Mouse (Mus musculus): Measurements from ENCODE around the gene Cst3. TPM values are rescaled to one million over a fixed set of nuclear protein-coding genes. Genes with fewer than 3 reads are reported as not detected.

Gene Cst3
- polyA plus RNA-seq (2015; fragmentation: Nextera tagmentation; extraction: Ambion mirVana): 328 and 437 TPM in 2 replicates

DNA sequence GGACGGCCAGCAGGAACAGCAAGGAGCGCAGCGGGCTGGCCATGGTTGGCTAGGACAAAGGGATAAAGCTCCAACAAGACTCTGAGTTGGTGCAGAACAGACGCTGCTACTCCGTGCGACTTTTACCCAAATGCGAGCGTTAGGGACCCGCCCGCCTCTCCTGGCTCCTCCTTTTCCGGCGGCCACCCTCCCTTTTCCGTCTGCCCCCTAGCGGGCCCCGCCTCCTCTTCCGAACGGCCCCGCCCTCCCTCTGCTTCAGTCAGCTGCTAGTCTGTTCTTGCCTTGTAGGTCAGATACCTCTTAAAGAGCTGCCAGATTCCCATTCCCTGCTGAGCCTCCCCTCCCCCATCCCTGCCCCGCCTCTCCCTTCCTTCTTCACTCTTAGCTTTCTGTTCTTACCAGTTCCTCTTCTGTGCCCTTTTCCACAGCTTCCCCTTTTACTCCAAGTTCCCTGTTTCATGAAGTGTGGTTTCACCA is at the start of gene Cst3:
TSS of gene Cst3 (minus strand) at position 358 of the 477 bp plus-strand sequence.

DNA sequence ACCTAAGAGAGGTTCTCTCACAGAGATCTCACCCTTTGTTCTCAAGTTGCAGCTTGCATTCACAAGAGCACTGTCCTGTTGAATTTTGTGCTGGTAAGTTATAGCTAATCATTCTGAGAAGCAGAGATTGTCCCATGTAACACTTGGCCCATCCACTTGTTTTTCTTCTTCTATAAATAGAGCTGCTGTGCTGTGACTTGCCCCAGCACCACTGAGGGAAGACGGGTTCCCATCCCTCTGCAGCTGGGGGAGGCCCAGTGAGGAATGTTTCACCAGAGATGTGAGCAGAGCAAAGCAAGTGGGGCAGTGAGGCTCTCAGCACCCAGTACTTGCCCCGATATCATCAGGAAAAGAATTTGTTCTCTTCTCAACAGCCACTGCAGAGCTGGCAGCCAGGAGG is 10.5 kb downstream of the Cst3 start, which contains the start of gene 9230104L09Rik:
TSS of gene 9230104L09Rik (minus strand) at position 73 of the 400 bp plus-strand sequence.

DNA sequence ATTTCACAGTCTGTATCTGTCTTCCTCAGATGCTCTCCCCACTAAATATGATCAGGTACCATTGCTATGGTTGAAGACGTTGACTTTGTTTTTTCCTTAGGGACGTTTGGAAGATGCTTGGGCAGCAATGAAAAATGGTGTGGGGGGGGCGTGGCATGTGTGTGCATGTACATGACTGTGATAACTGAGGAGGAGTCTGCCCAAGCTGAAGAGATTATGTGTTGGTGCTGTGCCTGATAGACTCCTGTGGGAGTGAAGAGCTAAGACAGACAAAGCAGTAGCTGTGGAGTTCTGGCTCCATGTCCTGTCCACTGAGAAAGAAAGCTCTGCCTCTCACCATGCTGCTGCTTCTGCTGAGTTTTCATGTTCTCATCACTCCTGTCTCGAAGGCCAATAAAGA is 40.6 kb downstream of the Cst3 start, which contains the start of gene Cst9:
TSS of gene Cst9 (plus strand) at position 236 of the 400 bp plus-strand sequence.

Other genes starting within 250 kb of the Cst3 start
- 75.2 and 80.6 TPM in 2 replicates for gene Nxt1, start 203.1 kb downstream of the Cst3 start, polyA plus RNA-seq (2015; fragmentation: Nextera tagmentation; extraction: Ambion mirVana)
- 6.9 and 8.1 TPM in 2 replicates for gene Gzf1, start 194.7 kb downstream of the Cst3 start, polyA plus RNA-seq (2015; fragmentation: Nextera tagmentation; extraction: Ambion mirVana)
- 0.45 and 0.70 TPM in 2 replicates for gene Napb, start 143.2 kb downstream of the Cst3 start, polyA plus RNA-seq (2015; fragmentation: Nextera tagmentation; extraction: Ambion mirVana)
- not detected in 2 replicates for gene Cstl1, start 125.3 kb downstream of the Cst3 start, polyA plus RNA-seq (2015; fragmentation: Nextera tagmentation; extraction: Ambion mirVana)
- gene Cst11, start 104.2 kb downstream of the Cst3 start, polyA plus RNA-seq (2015; fragmentation: Nextera tagmentation; extraction: Ambion mirVana): not detected in 2 replicates
- not detected in 2 replicates for gene 8030411F24Rik, start 93.7 kb downstream of the Cst3 start, polyA plus RNA-seq (2015; fragmentation: Nextera tagmentation; extraction: Ambion mirVana)
- not detected in 2 replicates for gene Cst12, start 86.3 kb downstream of the Cst3 start, polyA plus RNA-seq (2015; fragmentation: Nextera tagmentation; extraction: Ambion mirVana)
- gene Cst8, start 76.9 kb downstream of the Cst3 start, polyA plus RNA-seq (2015; fragmentation: Nextera tagmentation; extraction: Ambion mirVana): not detected in 2 replicates
- gene Cst13, start 55.6 kb downstream of the Cst3 start, polyA plus RNA-seq (2015; fragmentation: Nextera tagmentation; extraction: Ambion mirVana): not detected in 2 replicates
- 0.31 and 0.73 TPM in 2 replicates for gene Cst9, start 40.5 kb downstream of the Cst3 start, polyA plus RNA-seq (2015; fragmentation: Nextera tagmentation; extraction: Ambion mirVana)
- not detected in 2 replicates for gene 9230104L09Rik, start 10.7 kb downstream of the Cst3 start, polyA plus RNA-seq (2015; fragmentation: Nextera tagmentation; extraction: Ambion mirVana)
- not detected in 2 replicates for gene Gm1330, start 127.6 kb upstream of the Cst3 start, polyA plus RNA-seq (2015; fragmentation: Nextera tagmentation; extraction: Ambion mirVana)
- gene Gm10750, start 141.5 kb upstream of the Cst3 start, polyA plus RNA-seq (2015; fragmentation: Nextera tagmentation; extraction: Ambion mirVana): not detected in 2 replicates

Data from spleen, postnatal 0 days (tissue).